Mouse (Mus musculus): ENCODE results near the gene A4gnt. TPM values are rescaled to one million over a fixed set of nuclear protein-coding genes. Genes with fewer than 3 reads are reported as not detected.

The A4gnt gene
- polyA plus RNA-seq, 1 experiment from 2014 or later, result not detected

Other genes with a start within 250 kb of the A4gnt start
- gene Mras, start 175.1 kb upstream of the A4gnt start, polyA plus RNA-seq (2016; fragmentation: Nextera tagmentation; extraction: Ambion mirVana), result 20.5 and 25.7 TPM in 2 replicates
- not detected in 2 replicates for gene Nme9, start 161.0 kb upstream of the A4gnt start, polyA plus RNA-seq (2016; fragmentation: Nextera tagmentation; extraction: Ambion mirVana)
- 25.1 and 25.8 TPM in 2 replicates for gene Armc8, start 43.6 kb upstream of the A4gnt start, polyA plus RNA-seq (2016; fragmentation: Nextera tagmentation; extraction: Ambion mirVana)
- 30.6 and 34.2 TPM in 2 replicates for gene Dbr1, start 36.7 kb upstream of the A4gnt start, polyA plus RNA-seq (2016; fragmentation: Nextera tagmentation; extraction: Ambion mirVana)
- 24.3 and 26.4 TPM in 2 replicates for gene Dzip1l, start 17.0 kb downstream of the A4gnt start, polyA plus RNA-seq (2016; fragmentation: Nextera tagmentation; extraction: Ambion mirVana)
- not detected in 2 replicates for gene Cldn18, start 104.8 kb downstream of the A4gnt start, polyA plus RNA-seq (2016; fragmentation: Nextera tagmentation; extraction: Ambion mirVana)

All from embryonic facial prominence, embryonic 12.5 days (tissue).